Mouse (Mus musculus): ENCODE data around the gene Il12rb2.

- TF ChIP-seq CTCF (IDR thresholded peaks at IDR 0.05; ENCODE audit: low read depth) (no peak), EP300 (IDR thresholded peaks at IDR 0.05; ENCODE audit: low read depth) (no peak)
Observed at GRCm38 (mm10) chr6:67405281-67405682, 29.3 kb upstream of the Il12rb2 start.
